Mouse (Mus musculus): ENCODE measurements around the gene Dmp1. TPM values are rescaled to one million over a fixed set of nuclear protein-coding genes. Genes with fewer than 3 reads are reported as not detected.

The Dmp1 gene
- polyA plus RNA-seq (2015; fragmentation: Nextera tagmentation; extraction: Ambion mirVana): 0.21 and 0.33 TPM in 2 replicates

- no peak for ATAC-seq (ENCODE audit: low FRiP score, low read depth)
- 83% methylated on average over 5 of the region's 5 CpGs for WGBS
These were observed at the start of gene Dmp1 for GRCm38 (mm10) chr5:104202351-104202750. Gene Dmp1, plus strand, starts transcription at chr5:104202613.

GRCm38 (mm10) chr5:104157701-104158100, 44.7 kb upstream of the Dmp1 start:
- WGBS: 94% methylated on average over 7 of the region's 7 CpGs
- Histone ChIP-seq H3K9me3 (no peaks in the 10 kb centered on the region), H3K27me3 (no peaks in the 10 kb centered on the region), H3K4me2 (no peak overlapping the region), H3K4me3 (no peak overlapping the region), H3K27ac (replicated peaks) (peak overlapping the region; percentile 45), H3K9ac (no peak overlapping the region), H3K36me3 (no peaks in the 10 kb centered on the region), H3K4me1 (replicated peaks) (no peaks in the 10 kb centered on the region)
- ATAC-seq (ENCODE audit: low FRiP score, low read depth): no peak

More at GRCm38 (mm10) chr5:104202351-104202750, at the start of gene Dmp1:
- Histone ChIP-seq H3K4me3 (no peak within 1 kb of the TSS), H3K4me2 (no peak within 1 kb of the TSS), H3K9me3 (no peaks in the 10 kb centered on the region), H3K4me1 (replicated peaks) (no peaks in the 10 kb centered on the region), H3K27ac (replicated peaks) (no peak within 1 kb of the TSS), H3K36me3 (no peaks in the 10 kb centered on the region), H3K9ac (no peak within 1 kb of the TSS), H3K27me3 (no peaks in the 10 kb centered on the region)

GRCm38 (mm10) chr5:104158332-104159052, 43.9 kb upstream of the Dmp1 start:
- Histone ChIP-seq H3K36me3 (no peaks in the 10 kb centered on the region), H3K9me3 (no peaks in the 10 kb centered on the region), H3K4me3 (no peak overlapping the region), H3K9ac (no peak overlapping the region), H3K4me2 (no peak overlapping the region), H3K27me3 (no peaks in the 10 kb centered on the region), H3K4me1 (replicated peaks) (no peaks in the 10 kb centered on the region), H3K27ac (replicated peaks) (peak overlapping the region; percentile 45; the same call in 1 of the 2 replicates)
- peak; percentile 88 for ATAC-seq (ENCODE audit: low FRiP score, low read depth)
- 69% methylated on average over 7 of the region's 7 CpGs for WGBS

GRCm38 (mm10) chr5:104160581-104160980, 41.8 kb upstream of the Dmp1 start:
- Histone ChIP-seq H3K4me3 (no peak overlapping the region), H3K9me3 (no peaks in the 10 kb centered on the region), H3K4me2 (no peak overlapping the region), H3K27me3 (no peaks in the 10 kb centered on the region), H3K4me1 (replicated peaks) (no peaks in the 10 kb centered on the region), H3K36me3 (no peaks in the 10 kb centered on the region), H3K9ac (no peak overlapping the region), H3K27ac (replicated peaks) (no peak overlapping the region)
- ATAC-seq (ENCODE audit: low FRiP score, low read depth): no peak
- WGBS: 81% methylated on average over 3 of the region's 3 CpGs

DNA sequence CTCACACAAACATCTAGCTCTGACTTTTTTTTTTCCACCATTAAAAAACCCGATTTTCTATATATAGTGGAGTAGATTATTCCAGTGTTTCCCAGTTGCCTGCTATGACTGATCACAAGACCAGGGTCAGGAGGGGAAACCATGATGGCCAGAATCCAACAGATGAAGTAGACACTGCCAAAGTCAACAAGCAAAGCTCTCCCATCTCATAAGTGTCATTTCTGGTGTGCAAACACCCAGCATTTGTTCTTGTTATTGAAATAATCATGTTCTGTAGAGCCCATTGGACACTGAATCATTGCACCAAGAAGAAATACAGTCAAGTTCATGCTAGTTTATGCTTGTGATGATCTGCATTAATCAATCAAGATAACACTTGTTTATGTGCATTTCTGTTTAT, 41.0 kb upstream of the Dmp1 start:
- Histone ChIP-seq H3K36me3 (no peaks in the 10 kb centered on the region), H3K4me3 (no peak overlapping the region), H3K4me2 (no peak overlapping the region), H3K9ac (no peak overlapping the region), H3K9me3 (no peaks in the 10 kb centered on the region), H3K27ac (replicated peaks) (no peak overlapping the region), H3K27me3 (no peaks in the 10 kb centered on the region), H3K4me1 (replicated peaks) (no peaks in the 10 kb centered on the region)
- 93% methylated on average over 1 of the region's 1 CpGs for WGBS
- ATAC-seq (ENCODE audit: low FRiP score, low read depth): no peak

GRCm38 (mm10) chr5:104163536-104163935, 38.9 kb upstream of the Dmp1 start:
- H3K27me3 ChIP-seq: no peaks in the 10 kb centered on the region
- H3K27ac ChIP-seq (replicated peaks): no peak overlapping the region
- no peak for ATAC-seq (ENCODE audit: low FRiP score, low read depth)
- no peaks in the 10 kb centered on the region for H3K36me3 ChIP-seq
- H3K9me3 ChIP-seq: no peaks in the 10 kb centered on the region
- H3K4me1 ChIP-seq (replicated peaks): no peaks in the 10 kb centered on the region
- 86% methylated on average over 4 of the region's 4 CpGs for whole genome bisulfite sequencing
- no peak overlapping the region for H3K4me3 ChIP-seq
- H3K9ac ChIP-seq: no peak overlapping the region
- no peak overlapping the region for H3K4me2 ChIP-seq

- no peaks in the 10 kb centered on the region for H3K36me3 ChIP-seq
- H3K27ac ChIP-seq (replicated peaks): no peak within 1 kb of the TSS
- H3K27me3 ChIP-seq: no peaks in the 10 kb centered on the region
- no peak within 1 kb of the TSS for H3K4me2 ChIP-seq
- H3K4me3 ChIP-seq: no peak within 1 kb of the TSS
- no peak within 1 kb of the TSS for H3K9ac ChIP-seq
- WGBS: 90% methylated on average over 7 of the region's 7 CpGs
- no peaks in the 10 kb centered on the region for H3K4me1 ChIP-seq (replicated peaks)
- ATAC-seq (ENCODE audit: low FRiP score, low read depth): no peak
- H3K9me3 ChIP-seq: no peaks in the 10 kb centered on the region
These were observed 32.0 kb upstream of the Dmp1 start, which contains the start of gene Dspp for GRCm38 (mm10) chr5:104170412-104170811. Gene Dspp, plus strand, starts transcription at chr5:104170712.

DNA sequence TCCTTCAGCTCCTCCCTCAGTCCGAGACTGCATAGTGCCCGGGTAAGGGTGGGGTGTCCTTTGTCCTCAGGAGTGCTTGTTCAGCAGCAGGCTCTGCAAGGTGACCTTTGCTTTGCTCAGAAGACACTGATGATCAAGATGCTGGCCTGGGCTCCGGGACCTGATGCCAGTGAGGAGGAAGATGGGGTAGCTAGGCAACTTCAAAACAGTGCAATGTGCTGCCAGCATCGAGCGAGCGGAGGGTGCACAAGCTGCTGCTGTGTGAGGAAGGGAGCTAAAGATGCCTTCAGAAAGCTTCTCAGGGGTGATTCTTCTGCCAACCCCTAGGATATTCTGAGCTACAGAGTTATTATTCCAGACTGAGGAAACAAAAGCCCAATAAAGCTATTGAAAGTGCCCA, 29.3 kb upstream of the Dmp1 start:
- H3K4me3 ChIP-seq: no peak overlapping the region
- no peaks in the 10 kb centered on the region for H3K9me3 ChIP-seq
- no peak overlapping the region for H3K27ac ChIP-seq (replicated peaks)
- H3K4me2 ChIP-seq: no peak overlapping the region
- no peak overlapping the region for H3K9ac ChIP-seq
- ATAC-seq (ENCODE audit: low FRiP score, low read depth): no peak
- no peaks in the 10 kb centered on the region for H3K4me1 ChIP-seq (replicated peaks)
- H3K36me3 ChIP-seq: no peaks in the 10 kb centered on the region
- H3K27me3 ChIP-seq: no peaks in the 10 kb centered on the region
- WGBS: 73% methylated on average over 6 of the region's 6 CpGs

DNA sequence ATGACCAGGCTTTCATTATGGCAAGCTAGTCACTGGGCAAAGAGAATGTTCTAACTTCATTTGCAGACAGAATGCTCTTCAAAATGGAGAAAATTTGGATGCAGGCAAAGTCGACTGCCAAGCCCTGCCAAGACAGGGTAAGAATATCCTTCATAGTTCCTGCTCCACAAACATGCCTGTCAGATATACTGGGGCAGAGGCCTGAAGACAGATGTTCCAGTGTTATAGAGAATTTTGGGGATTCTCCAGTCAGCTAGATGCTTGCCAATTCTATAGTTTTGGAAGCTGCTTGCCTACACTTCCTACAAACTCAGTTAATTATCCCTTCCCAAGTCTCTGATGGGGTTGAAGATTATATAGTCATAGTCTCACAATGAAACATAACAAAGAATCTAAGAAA, 18.7 kb upstream of the Dmp1 start:
- Histone ChIP-seq H3K36me3 (no peaks in the 10 kb centered on the region), H3K27me3 (no peaks in the 10 kb centered on the region), H3K4me1 (replicated peaks) (no peaks in the 10 kb centered on the region), H3K9me3 (no peaks in the 10 kb centered on the region), H3K4me2 (no peak overlapping the region), H3K4me3 (no peak overlapping the region), H3K27ac (replicated peaks) (no peak overlapping the region), H3K9ac (no peak overlapping the region)
- WGBS: 97% methylated on average over 1 of the region's 1 CpGs
- no peak for ATAC-seq (ENCODE audit: low FRiP score, low read depth)

GRCm38 (mm10) chr5:104187281-104187680, 15.1 kb upstream of the Dmp1 start:
- Histone ChIP-seq H3K9me3 (no peaks in the 10 kb centered on the region), H3K27ac (replicated peaks) (no peak overlapping the region), H3K4me1 (replicated peaks) (no peaks in the 10 kb centered on the region), H3K4me2 (no peak overlapping the region), H3K9ac (no peak overlapping the region), H3K27me3 (no peaks in the 10 kb centered on the region), H3K4me3 (no peak overlapping the region), H3K36me3 (no peaks in the 10 kb centered on the region)
- WGBS: 70% methylated on average over 3 of the region's 3 CpGs
- ATAC-seq (ENCODE audit: low FRiP score, low read depth): no peak

DNA sequence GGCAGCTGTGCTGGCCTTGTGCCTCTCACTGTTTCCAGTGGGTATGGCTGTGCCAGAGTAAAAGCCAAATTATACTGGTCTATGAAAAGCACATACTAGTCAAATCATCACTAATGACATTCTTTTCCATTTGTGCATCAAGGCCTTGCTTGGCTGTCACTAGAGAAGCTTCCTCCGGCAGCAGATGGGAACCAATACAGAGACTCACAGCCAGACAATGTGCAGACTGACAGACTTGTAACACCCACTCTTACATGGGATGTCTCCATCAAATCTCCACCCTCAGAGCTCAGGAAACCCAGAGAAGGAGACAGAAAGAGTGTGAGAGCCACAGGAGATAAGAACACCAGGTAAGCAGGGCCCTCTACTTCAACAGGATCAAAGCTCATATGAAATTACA, 7.3 kb upstream of the Dmp1 start:
- 94% methylated on average over 1 of the region's 1 CpGs for WGBS
- no peak for ATAC-seq (ENCODE audit: low FRiP score, low read depth)
- no peaks in the 10 kb centered on the region for H3K9me3 ChIP-seq
- H3K9ac ChIP-seq: no peak overlapping the region
- no peak overlapping the region for H3K27ac ChIP-seq (replicated peaks)
- H3K4me1 ChIP-seq (replicated peaks): no peaks in the 10 kb centered on the region
- H3K36me3 ChIP-seq: no peaks in the 10 kb centered on the region
- H3K27me3 ChIP-seq: no peaks in the 10 kb centered on the region
- no peak overlapping the region for H3K4me3 ChIP-seq
- no peak overlapping the region for H3K4me2 ChIP-seq

- Histone ChIP-seq H3K9me3 (no peaks in the 10 kb centered on the region), H3K4me1 (replicated peaks) (no peaks in the 10 kb centered on the region), H3K27ac (replicated peaks) (no peak overlapping the region), H3K27me3 (no peaks in the 10 kb centered on the region), H3K4me3 (no peak overlapping the region), H3K4me2 (no peak overlapping the region), H3K9ac (no peak overlapping the region), H3K36me3 (no peaks in the 10 kb centered on the region)
- 94% methylated on average over 12 of the region's 12 CpGs for WGBS
- no peak for ATAC-seq (ENCODE audit: low FRiP score, low read depth)
These were observed 1.1 kb upstream of the Dmp1 start for GRCm38 (mm10) chr5:104201153-104201950.
